Mouse (Mus musculus) ZHBTc4 (cell line): ENCODE results near the gene Pdlim5.

Experiments used
- DNase-seq: peaks from one replicate; pipeline ENCODE4 v3.0.0-alpha.2; 2011; ENCODE audit warnings: low read depth, low spot score

Pdlim5 gene

DNA sequence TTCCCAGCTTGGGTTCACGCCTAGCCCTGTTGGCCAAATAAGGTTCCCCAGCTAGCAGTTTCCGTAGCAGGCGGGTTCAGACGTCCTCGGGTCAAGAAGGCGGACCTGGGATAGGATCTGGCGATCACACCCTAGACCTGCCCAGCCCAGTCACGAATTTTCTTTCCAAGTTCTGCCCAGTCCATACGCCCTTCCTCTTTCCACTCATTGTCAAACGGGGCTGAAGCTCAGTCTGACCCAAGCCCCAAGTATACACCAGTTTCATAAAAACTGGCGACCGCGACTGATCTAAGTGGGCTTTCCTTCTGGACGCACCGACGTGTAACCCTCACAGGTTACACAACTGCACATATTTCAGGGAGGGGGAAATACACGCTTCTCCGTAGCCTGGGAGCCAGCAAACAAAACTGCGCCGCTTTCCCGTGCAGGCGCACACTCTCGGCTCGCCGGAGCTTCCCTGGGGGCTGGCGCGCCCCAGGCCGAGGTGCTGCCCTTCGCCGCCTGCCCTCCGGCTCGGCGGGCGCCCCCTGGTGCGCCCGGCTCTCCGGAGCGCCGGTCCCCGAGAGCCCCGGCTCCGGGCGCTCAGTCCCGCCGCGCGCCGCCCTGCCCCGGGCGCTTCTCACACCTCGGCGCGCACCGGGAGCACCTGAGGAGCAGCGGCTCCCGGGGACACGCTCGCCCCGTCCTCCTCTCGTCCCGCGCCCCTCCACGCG lies 544 bp downstream of the Pdlim5 start:
- peak; percentile 83 for DNase-seq

DNA sequence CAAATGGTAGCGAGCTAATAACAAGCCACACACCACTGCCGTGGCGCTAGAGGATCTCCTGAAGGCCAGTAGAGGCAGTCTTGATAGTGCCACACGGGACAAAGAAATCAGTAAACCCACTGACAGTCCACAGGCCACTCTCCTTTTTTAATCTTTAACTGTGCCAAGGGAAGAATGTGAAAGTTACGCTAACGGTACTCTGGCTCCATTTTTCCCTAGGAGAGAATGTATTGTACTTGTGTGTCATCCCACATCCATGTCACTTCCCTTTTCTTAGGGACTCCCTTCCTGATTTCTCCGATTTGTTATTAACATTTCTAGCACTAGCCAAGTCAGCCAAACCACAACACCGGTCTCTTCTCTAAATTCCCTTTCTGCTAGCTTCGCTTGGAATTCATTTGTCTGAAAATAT lies 1.5 kb downstream of the Pdlim5 start:
- DNase-seq: no peak

DNA sequence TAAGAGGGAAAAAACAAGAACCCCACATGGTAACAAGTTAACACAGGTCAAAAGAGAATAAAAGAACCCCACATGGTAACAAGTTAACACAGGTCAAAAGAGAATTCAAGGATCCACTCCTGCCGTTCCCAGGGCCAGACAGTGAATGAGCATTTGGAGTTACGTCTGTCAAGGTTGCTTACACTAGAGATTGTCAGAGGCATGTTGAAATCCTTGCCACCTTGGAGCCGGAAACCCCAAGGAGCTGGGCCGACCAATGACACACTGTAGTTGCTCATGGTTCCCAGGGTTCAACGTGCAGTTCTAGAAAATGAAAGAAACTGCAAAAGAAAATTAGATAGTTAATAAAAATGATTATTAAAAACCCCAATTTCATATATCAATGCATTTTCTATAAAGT lies 4.0 kb downstream of the Pdlim5 start:
- DNase-seq: no peak

DNA sequence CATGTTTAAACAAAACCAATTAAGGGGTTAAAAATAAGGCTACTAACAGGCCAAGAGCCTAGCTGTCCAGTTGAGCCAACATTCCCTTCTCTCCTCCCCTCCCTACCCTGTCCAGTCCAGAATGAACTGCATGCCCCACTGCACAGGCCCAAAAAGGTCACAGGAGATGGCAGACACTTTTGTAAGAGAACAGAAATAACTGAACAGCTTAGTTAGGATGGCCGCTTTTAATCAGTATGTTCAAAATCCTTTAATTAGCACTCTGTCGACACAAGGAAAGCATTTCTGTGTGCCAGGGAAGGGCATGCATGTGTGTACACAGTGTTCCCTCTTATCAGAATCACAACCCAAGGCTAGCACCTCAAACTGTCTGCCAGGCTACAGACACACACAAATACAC lies 5.2 kb downstream of the Pdlim5 start:
- no peak for DNase-seq

DNA sequence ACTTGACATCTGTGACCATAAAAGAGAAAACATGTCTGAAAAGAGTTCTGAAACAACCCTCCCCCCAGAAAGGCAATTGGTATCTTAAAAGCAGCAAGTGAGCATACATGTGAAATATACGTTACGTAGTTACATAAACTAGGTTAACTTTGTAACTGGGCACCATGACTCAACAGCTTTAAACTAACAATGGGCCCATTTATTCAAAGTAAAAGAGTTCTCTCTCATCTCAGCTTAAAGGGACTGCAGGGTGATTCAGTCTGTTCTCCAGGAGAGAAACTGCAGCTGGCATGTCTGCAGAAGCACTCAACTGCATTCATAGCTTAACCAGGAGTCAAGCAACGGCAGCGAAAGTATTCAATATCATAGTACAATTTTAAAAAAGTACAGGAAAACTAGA lies 7.3 kb downstream of the Pdlim5 start:
- DNase-seq: no peak

DNA sequence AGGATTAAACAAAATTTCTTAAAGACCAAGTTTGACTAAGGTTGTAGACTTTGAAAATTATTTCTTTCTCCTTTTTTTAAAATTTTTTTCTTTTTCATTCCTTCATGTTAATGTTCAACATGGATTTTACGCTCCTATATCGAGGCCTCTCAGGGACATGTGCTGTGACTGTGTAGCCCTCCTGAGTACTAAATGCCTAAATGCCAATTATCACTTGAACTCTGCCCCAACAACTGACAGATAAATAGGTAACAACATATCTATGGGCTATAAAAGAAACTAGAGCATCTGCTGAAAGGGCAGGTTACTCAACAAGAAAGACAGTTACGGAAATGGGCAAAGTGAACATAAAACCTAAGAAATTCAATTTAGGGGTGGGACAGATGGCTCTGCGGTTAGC lies 9.0 kb downstream of the Pdlim5 start:
- no peak for DNase-seq

DNA sequence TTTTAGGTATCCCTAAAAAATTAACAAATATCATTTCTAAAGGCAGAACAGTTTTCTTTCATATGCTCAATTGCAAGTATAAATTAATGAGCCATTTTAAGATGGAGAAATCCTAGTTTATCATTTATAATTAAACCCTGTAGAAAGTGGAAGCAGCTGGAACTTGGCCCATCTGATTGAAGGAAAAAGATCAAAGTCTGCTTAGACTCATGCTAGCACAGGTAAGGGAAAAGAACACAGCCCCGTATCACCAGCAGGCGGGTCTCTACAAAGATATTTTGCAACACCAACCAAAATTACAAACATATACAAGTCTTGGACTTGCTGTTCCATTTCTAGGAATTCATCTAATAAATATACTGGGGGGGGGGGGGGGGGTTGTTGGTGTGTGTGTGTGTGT lies 9.8 kb downstream of the Pdlim5 start:
- DNase-seq: no peak

DNA sequence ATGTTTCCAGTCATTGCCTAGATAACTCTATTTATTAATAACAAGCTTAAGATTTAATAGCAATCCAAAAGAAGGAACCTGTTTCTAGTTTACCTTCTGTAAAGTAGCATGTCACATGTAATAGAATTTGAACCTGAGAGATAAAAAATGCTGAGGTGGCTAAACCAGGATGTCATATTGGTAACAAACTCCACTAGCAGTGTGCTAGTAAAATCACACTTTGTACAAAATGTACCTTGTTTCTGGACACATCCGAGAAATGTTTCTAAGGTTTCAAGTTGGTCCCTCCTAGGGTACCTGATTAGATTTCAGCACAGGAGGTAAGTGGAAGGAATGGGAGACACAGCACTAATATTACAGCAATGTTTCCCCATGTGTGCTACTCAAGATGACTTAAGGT lies 18.9 kb downstream of the Pdlim5 start:
- no peak for DNase-seq

DNA sequence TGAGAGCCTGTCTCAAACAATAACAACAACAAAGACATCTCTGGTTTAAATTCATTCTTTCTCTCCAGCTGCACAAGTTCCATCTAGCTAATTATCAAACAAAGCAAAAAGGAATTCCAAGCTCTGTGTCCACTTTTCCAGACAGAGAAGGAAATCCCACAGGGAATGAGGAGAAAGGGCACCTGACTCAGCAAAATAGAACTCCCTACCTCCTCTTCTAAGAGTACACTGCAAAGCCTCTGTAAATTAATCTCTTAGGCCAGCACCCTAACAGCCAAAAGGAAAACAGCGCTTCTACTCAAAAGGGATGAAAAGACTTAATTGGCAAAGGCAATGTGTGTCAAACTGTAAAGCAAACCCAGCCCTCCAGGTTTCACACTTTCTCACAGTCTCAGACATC lies 20.4 kb downstream of the Pdlim5 start:
- DNase-seq: no peak

DNA sequence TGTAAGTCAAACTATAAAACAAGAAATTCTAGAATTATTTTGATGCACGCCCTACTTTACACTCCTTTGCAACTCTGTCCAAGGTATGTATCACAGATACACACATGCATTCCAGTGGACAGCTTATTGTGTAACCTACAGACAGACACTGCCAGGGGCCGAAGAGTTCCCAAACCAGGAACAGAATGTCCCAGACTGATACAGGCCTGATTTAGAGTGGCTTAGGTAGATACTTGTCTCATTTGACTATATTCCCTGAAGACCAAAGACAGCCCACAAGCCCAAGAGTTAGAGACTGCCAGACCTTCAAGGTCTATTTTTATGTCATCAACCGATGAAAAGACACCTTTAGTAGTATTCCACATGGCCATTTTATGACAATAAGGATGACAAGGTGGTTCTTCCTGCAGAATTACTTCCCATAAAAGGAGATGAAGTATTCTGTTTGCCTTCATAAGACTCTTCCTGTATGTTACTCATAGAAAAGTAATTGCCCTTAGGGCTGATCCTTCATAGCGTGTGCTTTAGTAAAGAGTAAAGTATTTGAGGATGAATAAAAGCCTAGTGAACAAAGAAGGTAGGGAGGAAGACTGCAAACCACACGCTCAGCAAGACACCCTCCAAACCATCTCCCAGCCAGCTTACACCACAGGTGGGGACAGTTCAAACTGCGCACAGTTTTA lies 22.9 kb downstream of the Pdlim5 start:
- no peak for DNase-seq

DNA sequence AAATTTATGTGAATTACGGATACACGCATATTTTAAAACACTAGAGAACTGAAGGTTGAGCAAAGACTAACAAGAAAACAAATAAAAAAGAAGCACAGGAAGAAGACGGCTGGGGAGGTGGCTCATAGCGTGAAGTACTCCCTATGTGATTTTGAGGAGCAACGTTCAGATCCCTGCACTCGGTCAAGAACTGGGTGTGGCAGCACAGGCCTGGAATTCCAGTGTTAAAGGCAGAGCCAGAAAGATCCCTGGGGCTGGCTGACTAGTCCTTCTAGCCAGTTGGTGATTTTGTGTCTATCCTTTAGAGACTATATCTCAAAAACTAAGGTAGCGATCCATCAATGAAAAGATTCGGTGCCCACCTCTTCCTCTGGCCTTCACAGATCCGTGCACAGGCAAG lies 27.1 kb downstream of the Pdlim5 start:
- peak; percentile 76 for DNase-seq

DNA sequence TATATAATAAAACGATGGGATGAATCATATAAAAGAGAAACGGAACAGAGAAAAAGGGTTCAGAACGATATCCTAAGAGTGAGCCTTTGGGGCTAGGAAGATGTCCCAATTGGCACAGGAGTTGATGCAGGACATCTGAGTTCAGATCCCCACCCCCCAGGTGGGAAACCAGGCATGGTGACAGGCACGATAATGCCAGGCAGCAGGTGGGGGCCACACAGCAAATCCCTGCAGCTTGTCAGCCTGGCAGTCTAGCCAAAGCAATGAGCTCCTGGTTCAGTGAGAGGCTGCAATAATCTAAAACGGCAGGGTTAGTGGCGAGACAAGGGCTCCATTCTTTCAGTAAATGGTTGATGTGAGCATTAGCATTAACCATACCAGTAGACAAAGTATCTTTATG lies 33.4 kb downstream of the Pdlim5 start:
- no peak for DNase-seq

DNA sequence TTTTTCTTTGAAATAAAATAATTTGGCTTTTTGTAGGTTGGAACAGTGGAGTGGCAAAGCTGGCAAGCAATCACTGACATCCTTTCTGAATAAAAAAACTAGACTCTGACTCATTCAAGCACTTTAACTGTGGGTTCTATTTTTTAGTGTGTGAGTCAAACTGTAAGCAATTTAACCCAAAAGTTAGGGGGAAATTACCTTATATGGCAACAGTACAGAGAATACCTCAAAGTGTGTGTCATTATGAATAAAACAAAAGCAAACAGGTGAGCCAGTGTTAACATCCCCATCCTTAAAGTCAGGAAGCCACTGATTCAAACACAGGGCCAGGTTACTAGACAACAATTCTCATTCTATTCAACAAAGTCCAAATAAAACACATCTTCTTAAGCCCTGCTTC lies 36.5 kb downstream of the Pdlim5 start:
- no peak for DNase-seq

DNA sequence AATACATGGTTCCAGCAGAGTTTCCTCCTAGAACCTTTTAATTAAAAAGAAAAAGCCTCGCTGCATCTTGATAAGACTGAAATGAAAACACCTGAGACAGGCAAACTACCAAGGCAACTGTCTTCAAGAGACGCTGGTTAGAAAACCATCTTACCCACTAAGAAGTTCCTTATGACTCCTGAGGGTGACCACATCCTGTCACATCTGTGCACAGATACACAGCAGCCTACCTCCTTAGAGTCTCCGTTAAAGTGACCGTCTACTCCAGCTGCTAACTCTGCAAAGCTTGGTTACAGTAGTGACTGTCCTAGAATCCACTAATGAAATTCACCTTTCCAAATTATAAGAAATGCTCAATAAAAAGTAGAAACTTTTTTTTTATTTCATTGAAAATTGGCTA lies 38.8 kb downstream of the Pdlim5 start:
- no peak for DNase-seq

DNA sequence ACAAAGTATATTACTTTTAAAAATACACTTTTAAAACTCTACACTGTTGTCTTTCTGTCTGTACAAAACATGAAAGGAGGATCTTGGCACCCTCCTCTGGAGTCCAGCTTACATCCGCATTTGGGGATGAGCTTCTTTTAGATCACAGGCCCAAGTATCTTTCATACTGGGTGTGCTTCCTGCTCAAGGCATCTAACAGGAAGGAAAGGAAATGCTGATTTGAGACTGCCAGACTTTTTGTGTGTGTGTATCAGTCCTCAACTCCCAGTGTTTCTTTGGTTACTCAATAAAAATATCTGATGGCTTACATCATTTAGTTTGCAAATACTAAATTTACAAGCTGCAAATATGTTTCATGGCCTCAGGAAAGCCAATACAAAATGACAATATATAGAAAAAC lies 42.3 kb downstream of the Pdlim5 start:
- DNase-seq: no peak

DNA sequence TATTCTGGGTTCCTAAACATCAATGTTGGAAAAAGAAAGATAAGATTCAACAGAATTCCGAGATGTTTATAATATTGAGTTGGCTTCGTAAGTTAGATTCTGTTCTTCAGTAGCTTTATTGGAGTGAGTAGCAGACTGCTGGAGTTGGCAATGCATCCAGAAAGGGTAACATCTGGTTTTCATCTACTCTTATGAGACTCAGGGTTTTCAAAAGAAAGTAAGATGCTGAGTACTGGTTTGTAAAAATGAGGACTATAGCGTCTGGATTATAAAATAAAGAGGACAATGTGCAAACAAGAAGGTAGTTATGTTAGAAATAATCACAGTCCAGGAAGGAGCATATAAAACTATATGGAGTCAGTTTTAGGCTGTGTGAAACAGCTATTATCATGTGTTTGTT lies 45.0 kb downstream of the Pdlim5 start:
- no peak for DNase-seq

DNA sequence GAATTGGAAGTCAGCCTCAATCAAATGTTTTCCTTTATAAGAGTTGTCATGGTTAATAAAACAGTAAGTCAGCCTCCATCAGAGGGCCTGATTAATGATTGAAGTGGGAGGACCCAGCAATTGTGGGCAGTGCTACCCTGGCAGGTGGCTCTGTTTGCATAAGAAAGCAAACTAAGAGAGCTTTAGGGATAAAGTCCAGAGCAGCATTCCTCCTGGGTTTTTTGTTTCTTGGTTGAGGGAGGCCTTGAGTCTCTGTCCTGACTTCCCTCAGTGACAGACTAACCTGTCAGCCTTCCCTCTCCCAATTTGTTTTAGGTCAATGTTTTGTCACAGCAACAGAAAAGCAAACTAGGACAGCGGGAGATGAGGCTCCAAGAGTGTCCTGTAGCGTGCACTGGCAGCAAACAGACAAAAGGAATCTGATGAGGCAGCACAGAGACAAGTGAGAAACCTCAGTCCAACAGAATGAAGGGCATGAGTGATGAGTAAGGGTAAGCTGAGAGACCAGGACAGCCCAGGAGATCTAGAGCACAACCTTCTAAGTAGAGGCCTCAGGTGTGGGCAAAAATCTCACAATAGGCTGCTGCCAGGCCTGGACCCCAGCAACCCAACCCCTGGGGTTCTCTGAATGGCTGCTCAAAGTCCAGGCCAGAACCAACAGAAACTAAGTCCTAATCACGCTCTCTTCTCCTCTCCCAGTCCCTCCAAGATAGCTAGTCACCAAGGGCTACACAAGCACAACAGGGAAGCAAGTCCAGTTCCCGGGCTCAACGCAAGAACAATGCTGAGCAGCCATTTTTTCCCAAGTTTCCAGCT lies 46.5 kb downstream of the Pdlim5 start:
- DNase-seq: peak; percentile 65

DNA sequence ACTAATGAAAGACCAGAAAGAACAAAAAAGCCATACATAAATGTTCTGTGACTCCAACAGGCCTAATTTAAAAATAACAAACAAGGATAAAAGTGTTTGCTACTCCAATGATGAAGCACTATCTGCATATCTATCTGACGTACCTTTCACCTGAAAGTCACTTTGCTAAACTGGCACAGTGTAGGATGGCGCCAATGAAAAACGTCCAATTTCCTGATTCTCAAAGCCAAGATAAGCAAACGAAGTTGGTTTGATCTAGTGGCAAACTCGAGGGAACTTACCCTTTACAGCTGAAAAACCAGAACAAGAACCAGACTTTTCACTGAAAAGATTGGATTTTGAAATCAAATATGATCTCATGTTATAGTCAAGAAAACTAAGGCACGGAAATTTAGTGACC lies 49.2 kb downstream of the Pdlim5 start:
- DNase-seq: no peak

DNA sequence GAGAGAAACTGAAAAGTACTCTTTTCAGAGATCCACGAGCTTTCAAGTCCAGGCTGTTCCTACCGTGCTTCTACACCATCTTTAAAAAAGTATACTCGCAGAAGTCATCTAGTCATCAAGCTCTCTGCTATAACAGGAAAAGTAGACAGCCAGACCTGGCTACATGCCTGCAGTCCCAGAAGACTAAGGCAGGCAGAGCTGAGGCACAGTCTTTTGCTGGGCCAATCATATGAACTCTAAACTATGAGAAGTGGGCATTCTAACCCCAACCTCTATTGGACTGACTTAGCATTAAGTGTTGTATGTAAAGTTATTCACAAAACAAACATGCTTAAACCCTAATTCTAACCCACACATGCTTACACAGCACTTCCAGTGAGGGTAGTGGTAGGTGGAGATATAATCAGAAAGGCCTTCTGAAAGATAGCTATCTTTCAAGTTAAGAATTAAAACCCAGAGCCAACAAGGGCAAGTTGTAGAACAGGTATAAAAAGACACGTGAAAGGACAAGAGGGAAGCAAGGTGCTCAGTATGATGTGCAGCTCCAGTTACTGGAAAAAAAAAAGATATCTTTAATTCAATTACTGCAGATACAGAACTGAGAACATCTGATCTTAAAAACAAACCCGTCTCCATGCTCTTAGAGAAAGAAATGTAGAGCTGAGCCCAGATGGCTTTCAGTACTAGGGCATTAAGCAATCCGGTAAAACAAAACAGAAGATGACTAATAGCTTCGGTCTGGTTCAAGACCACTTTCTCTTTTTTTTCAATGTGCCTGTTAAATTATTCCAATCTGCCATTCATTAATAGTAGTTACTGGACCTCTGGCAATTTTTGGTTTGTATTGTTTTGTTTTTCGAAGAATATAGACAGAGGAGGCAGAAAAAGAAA lies 50.0 kb downstream of the Pdlim5 start:
- DNase-seq: no peak

DNA sequence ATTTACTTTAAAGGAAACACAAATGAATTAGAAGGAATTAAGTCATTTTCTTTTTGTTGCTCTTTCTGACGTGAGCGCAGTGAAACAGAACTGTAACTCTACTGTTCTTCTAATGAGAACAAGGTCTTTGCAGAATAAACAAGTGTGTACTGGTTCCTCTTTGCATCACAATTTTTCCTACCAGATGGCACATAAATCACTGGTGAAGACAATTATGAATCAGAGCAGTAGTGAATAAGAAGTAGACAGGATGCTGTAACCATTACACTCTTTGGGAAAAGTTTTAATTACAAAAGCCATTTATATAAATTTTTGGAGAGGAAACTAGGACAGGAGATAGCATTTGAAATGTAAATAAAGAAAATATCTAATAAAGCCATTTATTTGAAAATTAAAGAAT lies 51.7 kb downstream of the Pdlim5 start:
- no peak for DNase-seq

DNA sequence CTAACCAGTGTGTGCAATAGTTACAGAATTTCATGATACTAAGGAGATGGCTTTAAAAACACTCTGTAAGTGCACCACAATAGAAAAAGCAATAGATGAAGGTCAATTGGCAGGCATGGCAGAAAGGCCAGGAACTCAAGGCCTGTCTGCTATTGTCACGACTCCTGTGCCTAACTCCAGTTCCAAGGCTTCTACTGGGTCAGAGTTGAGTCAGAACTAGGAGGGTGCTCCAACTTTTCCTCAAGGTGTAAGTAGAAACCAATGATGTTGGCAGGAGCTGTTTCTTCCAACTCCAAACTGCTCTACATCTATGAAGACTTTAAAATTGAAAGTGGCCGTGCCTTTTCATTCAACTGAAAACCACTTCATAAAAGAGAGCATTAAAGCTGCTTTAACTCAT lies 54.8 kb downstream of the Pdlim5 start:
- no peak for DNase-seq
